Mouse (Mus musculus) layer of hippocampus, adult 2 months (tissue): ENCODE measurements around the gene Lypd4. TPM values are rescaled to one million over a fixed set of nuclear protein-coding genes. Genes with fewer than 3 reads are reported as not detected.
"Not testable (repeated sequence)": the region's sequence is repeated elsewhere in the genome, so short reads cannot be mapped to it uniquely, and the experiment has no call there.

Experiments used
- DNase-seq, 2 experiments: peaks; one replicate each; pipeline ENCODE4 v3.0.0; 2022; ENCODE audit warnings: low spot score in 2 of 2
- H3K27ac ChIP-seq: fragments of 200-600 bp; 2 replicates; pipeline ENCODE4 v1.8.1; 2022
- H3K4me3 ChIP-seq: fragments of 200-600 bp; 2 replicates; pipeline ENCODE4 v1.8.1; 2022; ENCODE audit warnings: mild to moderate bottlenecking
- CTCF ChIP-seq: fragments of 200-600 bp; conservative IDR thresholded peaks from 2 replicates; pipeline ENCODE4 v1.8.1; 2022; ENCODE audit warnings: antibody characterized with exemption, mild to moderate bottlenecking, moderate library complexity
- total RNA-seq, 2 experiments: library from RNA; stranded (reverse); gene quantifications; 2 replicates each; pipeline ENCODE4 v1.2.3; 2021

Gene Lypd4
- total RNA-seq, 2 experiments from 2014 or later, result not detected

- Histone ChIP-seq H3K27ac (no peak within 1 kb of the TSS), H3K4me3 (no peak within 1 kb of the TSS)
- DNase-seq, result no peak
- TF ChIP-seq CTCF, result no peak
Measured at GRCm38 (mm10) chr7:24897224-24897623, 27.5 kb upstream of the Lypd4 start, which contains the start of gene Cd79a. Cd79a (plus strand) TSS chr7:24897381.

DNA sequence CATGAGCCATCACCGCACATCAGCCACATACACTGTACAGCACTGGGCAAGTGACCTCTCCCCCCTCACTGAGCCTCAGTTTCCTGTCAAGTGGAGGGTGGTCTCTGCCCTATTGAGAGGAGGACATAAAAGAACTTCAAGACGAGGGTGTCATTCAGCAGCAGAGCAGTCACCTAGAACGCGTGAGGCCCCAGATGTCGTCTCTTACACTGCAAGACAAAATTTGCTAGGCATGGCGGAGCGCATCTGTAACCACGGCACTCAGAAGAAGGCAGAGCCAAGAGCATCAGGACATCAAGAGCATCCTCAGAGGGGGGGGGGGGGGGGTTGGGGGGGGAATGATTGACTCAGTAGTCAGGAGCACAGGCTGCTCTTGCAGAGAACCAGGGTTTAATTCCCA is 26.5 kb upstream of the Lypd4 start:
- TF ChIP-seq CTCF, result no peak
- Histone ChIP-seq H3K4me3 (no peak overlapping the region), H3K27ac (no peak overlapping the region)
- no peak for DNase-seq

DNA sequence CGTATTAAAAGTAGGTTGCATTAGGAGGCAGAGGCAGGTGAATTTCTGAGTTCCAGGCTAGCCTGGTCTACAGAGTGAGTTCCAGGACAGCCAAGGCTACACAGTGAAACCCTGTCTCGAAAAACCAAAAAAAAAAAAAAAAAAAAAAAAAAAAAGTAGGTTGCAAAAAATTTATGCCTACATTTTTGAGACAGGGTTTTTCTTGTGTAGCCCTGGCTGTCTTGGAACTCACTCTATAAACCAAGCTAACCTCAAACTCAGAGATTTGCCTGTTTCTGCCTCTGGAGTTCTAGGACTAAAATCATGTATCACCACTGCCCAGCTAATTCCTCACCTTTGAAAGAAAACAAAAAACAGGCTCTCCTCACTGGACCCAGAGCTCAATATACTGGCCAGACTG is 26.0 kb upstream of the Lypd4 start:
- not testable (repeated sequence) for DNase-seq, H3K27ac ChIP-seq, H3K4me3 ChIP-seq

DNA sequence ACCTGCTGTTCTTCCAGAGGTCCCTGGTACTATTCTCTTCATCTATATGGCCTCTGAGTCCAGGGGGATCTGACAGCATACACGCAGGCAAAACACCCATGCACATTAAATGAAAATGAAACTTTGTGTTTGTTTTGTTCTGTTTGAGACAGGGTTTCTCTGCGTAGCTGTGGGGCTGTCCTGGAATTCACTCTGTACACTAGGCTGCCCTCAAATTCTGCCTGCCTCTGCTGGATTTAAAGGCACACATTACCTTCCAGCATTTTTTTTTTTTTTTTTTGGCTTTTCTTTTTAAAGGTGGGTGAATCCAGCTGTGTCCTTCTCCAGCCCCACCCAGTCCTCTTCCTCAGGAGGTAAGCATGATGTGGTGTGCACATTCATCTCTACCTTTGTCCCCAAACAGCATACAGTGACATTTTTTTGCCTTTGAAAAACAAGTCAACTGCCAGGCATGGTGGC is 22.4 kb upstream of the Lypd4 start:
- no peak for DNase-seq
- Histone ChIP-seq H3K4me3 (no peak overlapping the region), H3K27ac (no peak overlapping the region)
- no peak for TF ChIP-seq CTCF

DNA sequence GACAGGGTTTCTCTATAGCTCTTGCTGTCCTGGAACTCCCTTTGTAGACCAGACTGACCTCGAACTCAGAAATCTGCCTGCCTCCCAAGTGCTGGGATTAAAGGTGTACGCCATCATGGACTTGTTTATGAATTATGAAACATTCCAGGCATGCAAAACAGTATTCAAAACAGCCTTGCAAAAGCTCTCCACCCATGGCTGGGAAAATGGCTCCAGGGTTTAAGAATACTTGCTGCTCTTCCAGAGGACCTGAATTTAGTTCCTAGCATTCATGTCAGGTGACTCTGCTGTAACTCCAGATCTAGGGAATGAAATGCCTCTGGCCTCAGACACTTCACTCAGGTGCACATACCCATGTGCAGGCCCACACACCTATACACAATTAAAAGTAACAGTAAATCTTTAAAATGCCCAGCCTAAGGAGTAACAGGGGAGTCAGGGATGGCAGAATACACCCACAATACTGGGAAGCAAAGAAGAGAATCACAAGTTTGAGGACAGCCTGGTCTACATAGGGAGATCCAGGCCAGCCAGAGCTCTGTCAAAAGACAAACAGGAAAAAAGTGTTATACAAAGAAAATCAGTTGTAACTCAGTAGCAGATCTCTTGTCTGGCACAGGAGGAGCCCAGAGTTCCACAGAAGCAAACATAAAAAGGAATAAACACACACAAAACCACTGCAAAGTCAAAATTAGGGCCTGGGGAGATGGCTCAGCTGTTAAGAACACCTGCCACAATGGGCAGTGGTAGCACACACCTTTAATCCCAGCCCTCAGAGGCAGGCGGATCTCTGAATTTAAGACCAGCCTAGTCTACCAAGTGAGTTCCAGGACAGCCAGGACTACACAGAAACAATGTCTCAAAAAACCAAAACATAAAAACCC is 21.7 kb upstream of the Lypd4 start:
- no peak overlapping the region for H3K27ac ChIP-seq
- TF ChIP-seq CTCF, result no peak
- H3K4me3 ChIP-seq, result no peak overlapping the region
- DNase-seq, result no peak

DNA sequence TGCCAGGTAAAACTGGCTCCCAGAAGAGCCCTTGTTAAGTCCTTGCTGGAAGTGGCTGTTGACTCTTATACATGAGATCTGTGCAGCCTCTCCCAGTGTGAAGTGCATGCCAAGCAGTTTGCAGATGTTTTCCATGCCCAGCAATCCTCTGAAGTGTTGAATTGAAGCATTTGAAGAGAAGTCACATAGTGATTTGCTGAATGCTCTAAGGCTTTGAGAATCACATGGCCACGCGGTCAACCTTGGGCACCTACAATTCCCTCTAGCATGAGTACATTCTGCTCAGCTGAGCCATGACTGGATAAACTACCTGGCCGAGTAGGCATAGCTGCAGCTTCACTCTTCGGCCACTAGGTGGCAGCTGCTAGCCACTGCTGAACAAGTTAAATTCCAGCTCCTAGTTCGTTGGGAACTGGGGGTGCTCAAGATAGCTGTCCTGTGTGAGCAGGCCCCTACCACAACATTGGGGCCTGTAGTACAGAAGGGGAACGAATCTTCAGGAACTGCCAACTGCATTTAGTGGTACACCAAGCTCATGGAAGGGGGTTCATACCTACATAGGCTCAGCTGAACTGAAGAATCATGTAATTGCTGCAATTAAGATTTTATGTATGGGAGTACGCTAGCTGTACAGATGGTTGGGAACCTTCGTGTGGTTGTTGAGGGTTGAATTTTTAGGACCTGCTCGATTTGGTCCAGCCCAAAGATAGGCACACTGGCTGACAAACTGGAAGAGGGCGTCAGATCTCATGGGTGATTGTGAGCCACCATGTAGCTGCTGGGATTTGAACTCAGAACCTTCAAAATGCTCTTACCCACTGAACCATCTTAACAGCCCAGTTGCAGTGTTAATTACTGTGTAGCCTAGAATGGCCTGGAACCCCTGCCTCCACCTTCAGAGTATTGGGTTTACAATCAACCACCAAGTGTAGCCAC is 20.8 kb upstream of the Lypd4 start:
- TF ChIP-seq CTCF, result peak; percentile 100
- no peak overlapping the region for H3K27ac ChIP-seq
- peak; percentile 70 to 76 for DNase-seq
- H3K4me3 ChIP-seq, result no peak overlapping the region

GRCm38 (mm10) chr7:24889431-24890220 is 19.9 kb upstream of the Lypd4 start:
- Histone ChIP-seq H3K4me3 (no peak overlapping the region), H3K27ac (no peak overlapping the region)
- TF ChIP-seq CTCF, result no peak
- DNase-seq, result no peak

DNA sequence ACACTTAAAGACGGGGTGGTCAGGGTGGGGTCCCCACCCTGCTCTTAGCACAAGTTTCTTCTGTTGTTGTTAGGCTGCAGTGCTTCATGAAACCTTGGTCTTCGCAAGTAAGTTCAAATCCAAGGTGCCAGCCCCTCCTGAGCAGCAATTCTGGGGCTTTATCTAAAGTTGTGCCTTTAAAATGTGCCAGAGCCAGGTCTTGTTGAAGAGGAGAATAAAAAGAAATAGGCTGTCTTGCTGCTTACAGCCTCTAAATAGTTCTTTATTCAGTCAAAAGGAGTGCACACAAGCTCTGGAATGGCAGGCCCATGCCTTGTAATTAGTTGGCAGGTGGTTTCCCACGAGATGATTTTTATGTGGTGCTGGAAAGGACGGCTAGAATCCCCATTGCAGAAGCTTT is 17.4 kb upstream of the Lypd4 start:
- Histone ChIP-seq H3K4me3 (no peak overlapping the region), H3K27ac (peak overlapping the region; percentile 32; the same call in 1 of the 2 replicates)
- no peak for DNase-seq
- no peak for TF ChIP-seq CTCF

DNA sequence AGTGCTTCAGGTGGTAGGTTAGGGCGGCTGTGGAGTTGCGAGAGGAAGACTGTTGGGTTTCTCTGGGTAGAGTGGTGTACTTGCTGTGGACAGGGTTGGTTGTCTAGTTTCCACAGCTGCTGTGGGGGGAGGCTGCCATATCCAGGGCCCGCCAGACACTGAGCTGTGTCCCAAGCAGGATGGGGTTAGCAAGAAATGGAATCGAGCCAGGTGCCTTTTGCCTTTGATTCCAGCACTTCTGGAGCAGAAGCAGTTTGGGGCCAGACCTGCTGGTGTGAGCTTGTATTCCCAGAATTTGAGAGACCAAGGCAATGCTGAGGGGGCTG is 16.5 kb upstream of the Lypd4 start:
- no peak for DNase-seq
- Histone ChIP-seq H3K4me3 (peak overlapping the region; percentile 97), H3K27ac (peak overlapping the region; percentile 97; the same call in 1 of the 2 replicates)
- TF ChIP-seq CTCF, result no peak

- TF ChIP-seq CTCF, result no peak
- peak overlapping the region; percentile 97 for H3K4me3 ChIP-seq
- DNase-seq, result no peak
- peak overlapping the region; percentile 97; the same call in 1 of the 2 replicates for H3K27ac ChIP-seq
Measured at GRCm38 (mm10) chr7:24885468-24886307, 15.9 kb upstream of the Lypd4 start.

GRCm38 (mm10) chr7:24884693-24885291 is 15.1 kb upstream of the Lypd4 start:
- no peak for DNase-seq
- peak overlapping the region; percentile 97 for H3K27ac ChIP-seq
- no peak for TF ChIP-seq CTCF

More at GRCm38 (mm10) chr7:24884693-24885291, 15.1 kb upstream of the Lypd4 start:
- peak overlapping the region; percentile 97 for H3K4me3 ChIP-seq
